Mouse (Mus musculus) kidney, postnatal 0 days (tissue): ENCODE measurements around the gene Ebf1. TPM values are rescaled to one million over a fixed set of nuclear protein-coding genes. Genes with fewer than 3 reads are reported as not detected.

Source experiments
- ATAC-seq: fragments of 200-750 bp; cut with Nextera tagmentation; replicated peaks from 2 replicates; pipeline ENCODE4 v1.8.0; 2017; ENCODE audit warnings: low read depth, moderate number of reproducible peaks, moderate TSS enrichment, moderate library complexity; ENCODE audit not compliant: low FRiP score
- DNase-seq: peaks from one replicate; pipeline ENCODE4 v3.0.0-alpha.2; 2016; ENCODE audit warnings: low spot score
- H3K27ac ChIP-seq: fragments of 300-500 bp; sonication (generic); 2 replicates; pipeline ENCODE4 v1.5.1; 2014; ENCODE audit warnings: mild to moderate bottlenecking
- H3K27me3 ChIP-seq: fragments of 300-500 bp; sonication (generic); 2 replicates; pipeline ENCODE4 v1.6.1; 2014; ENCODE audit warnings: low read length, mixed read lengths; ENCODE audit not compliant: insufficient read depth
- H3K36me3 ChIP-seq: fragments of 300-500 bp; sonication (generic); 2 replicates; pipeline ENCODE4 v1.6.1; 2014; ENCODE audit warnings: low read length, mixed read lengths; ENCODE audit not compliant: insufficient read depth
- H3K4me1 ChIP-seq: fragments of 300-500 bp; sonication (generic); replicated peaks from 2 replicates; pipeline ENCODE4 v1.6.1; 2014; ENCODE audit warnings: antibody characterized with exemption, low read length, mixed read lengths; ENCODE audit not compliant: insufficient read depth
- H3K4me2 ChIP-seq: fragments of 300-500 bp; sonication (generic); 2 replicates; pipeline ENCODE4 v1.6.1; 2014; ENCODE audit warnings: mild to moderate bottlenecking, low read length, moderate library complexity, mixed read lengths
- H3K4me3 ChIP-seq: fragments of 300-500 bp; sonication (generic); replicated peaks from 2 replicates; pipeline ENCODE4 v1.5.1; 2014; ENCODE audit warnings: low read depth, low read length
- H3K9ac ChIP-seq: fragments of 300-500 bp; sonication (generic); 2 replicates; pipeline ENCODE4 v1.6.1; 2014; ENCODE audit warnings: low read depth, low read length
- H3K9me3 ChIP-seq: fragments of 300-500 bp; sonication (generic); replicated peaks from 2 replicates; pipeline ENCODE4 v1.6.1; 2016; ENCODE audit warnings: low read length, inconsistent platforms, mixed read lengths
- CTCF ChIP-seq: IDR thresholded peaks from 2 replicates; pipeline ENCODE4 v1.5.1; 2016; ENCODE audit warnings: antibody characterized with exemption, low read depth, mild to moderate bottlenecking, moderate library complexity
- WGBS: fragments of 180-500 bp; shearing (Covaris S2); extraction: QIAGEN DNeasy Blood & Tissue Kit; methylation state at CpG from one replicate; pipeline ENCODE4 v1.1.7; 2014; 5-methylcytosine and 5-hydroxymethylcytosine counted together
- polyA plus RNA-seq: library from polyadenylated mRNA; unstranded; fragments of >200 nt; fragmentation: Nextera tagmentation; extraction: Ambion mirVana; gene quantifications from 2 replicates; pipeline ENCODE4 v1.2.1, GENCODE M21; 2015

The Ebf1 gene
- polyA plus RNA-seq, 1 experiment from 2014 or later = 19.6 TPM

GRCm38 (mm10) chr11:45003716-45004437 is 386.8 kb downstream of the Ebf1 start:
- no peak overlapping the region for H3K4me3 ChIP-seq
- DNase-seq (no peak), ATAC-seq (no peak)
- H3K4me1 ChIP-seq = no peaks in the 10 kb centered on the region
- H3K9ac ChIP-seq = no peak overlapping the region
- WGBS = 70% methylated on average over 9 of the region's 9 CpGs
- no peaks in the 10 kb centered on the region for H3K9me3 ChIP-seq
- no peaks in the 10 kb centered on the region for H3K36me3 ChIP-seq
- no peaks in the 10 kb centered on the region for H3K27me3 ChIP-seq
- H3K4me2 ChIP-seq = no peak overlapping the region
- no peak for TF ChIP-seq CTCF
- no peak overlapping the region for H3K27ac ChIP-seq

DNA sequence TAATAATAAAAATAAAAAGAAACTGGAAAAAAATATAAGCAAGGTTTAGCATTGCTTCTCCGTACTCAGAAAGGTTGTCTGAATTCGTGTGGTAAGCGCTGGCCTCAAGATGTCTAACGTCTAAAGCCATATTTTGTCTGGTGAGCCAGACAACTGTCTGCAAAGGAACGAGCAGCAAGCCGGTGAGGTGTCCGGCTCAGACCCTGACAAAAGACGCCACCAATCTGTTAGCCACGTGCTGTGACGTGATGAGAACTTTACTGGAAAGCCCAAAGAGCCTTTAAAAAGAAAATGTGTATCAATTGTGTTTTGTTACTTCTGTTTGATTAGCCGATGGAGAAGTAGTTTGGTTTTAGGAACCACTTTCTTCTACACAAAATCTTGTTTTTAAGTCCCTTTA is 390.2 kb downstream of the Ebf1 start:
- no peak overlapping the region for H3K27ac ChIP-seq

GRCm38 (mm10) chr11:45008078-45008477 is 391.0 kb downstream of the Ebf1 start:
- Histone ChIP-seq H3K4me3 (no peak overlapping the region), H3K4me1 (no peaks in the 10 kb centered on the region), H3K9me3 (no peaks in the 10 kb centered on the region), H3K27ac (no peak overlapping the region), H3K4me2 (peak overlapping the region; percentile 47), H3K27me3 (no peaks in the 10 kb centered on the region), H3K9ac (no peak overlapping the region), H3K36me3 (no peaks in the 10 kb centered on the region)
- 4% methylated on average over 7 of the region's 7 CpGs for WGBS
- ATAC-seq (no peak; the same call in 1 of the 2 replicates), DNase-seq (peak; percentile 73)
- peak; percentile 93 for TF ChIP-seq CTCF

More for the DNA sequence above, 390.2 kb downstream of the Ebf1 start:
- Histone ChIP-seq H3K27me3 (no peaks in the 10 kb centered on the region), H3K4me2 (no peak overlapping the region), H3K4me1 (no peaks in the 10 kb centered on the region), H3K9me3 (no peaks in the 10 kb centered on the region), H3K36me3 (no peaks in the 10 kb centered on the region), H3K4me3 (no peak overlapping the region), H3K9ac (no peak overlapping the region)
- no peak for TF ChIP-seq CTCF
- 54% methylated on average over 11 of the region's 11 CpGs for WGBS
- ATAC-seq (no peak), DNase-seq (no peak)

GRCm38 (mm10) chr11:45008760-45009159 is 391.6 kb downstream of the Ebf1 start:
- H3K27ac ChIP-seq = no peak overlapping the region
- H3K4me3 ChIP-seq = no peak overlapping the region
- H3K4me2 ChIP-seq = no peak overlapping the region
- WGBS = 76% methylated on average over 5 of the region's 5 CpGs
- H3K36me3 ChIP-seq = no peaks in the 10 kb centered on the region
- H3K27me3 ChIP-seq = no peaks in the 10 kb centered on the region
- no peak overlapping the region for H3K9ac ChIP-seq
- H3K4me1 ChIP-seq = no peaks in the 10 kb centered on the region
- no peak for DNase-seq
- ATAC-seq = no peak
- H3K9me3 ChIP-seq = no peaks in the 10 kb centered on the region
- no peak for TF ChIP-seq CTCF

DNA sequence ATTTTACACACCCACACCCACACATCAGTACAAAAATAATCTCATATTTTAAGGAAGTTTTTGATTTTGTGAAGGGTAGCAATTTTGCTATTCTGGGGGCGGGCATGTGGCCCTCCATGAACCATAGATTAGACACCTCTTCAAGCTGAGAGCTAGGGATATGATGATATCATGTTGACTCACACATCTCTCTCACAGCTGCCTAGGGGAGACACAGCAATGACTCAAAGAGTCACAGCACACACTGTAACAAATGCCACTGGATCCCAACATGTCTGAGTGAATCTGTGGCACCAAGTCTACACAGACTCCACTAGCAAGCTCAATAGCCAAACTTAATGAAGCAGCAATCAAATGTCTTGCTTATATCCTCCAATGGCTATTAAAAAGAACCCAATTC is 395.0 kb downstream of the Ebf1 start:
- TF ChIP-seq CTCF = no peak
- H3K4me3 ChIP-seq = no peak overlapping the region
- ATAC-seq (no peak), DNase-seq (no peak)
- 95% methylated on average over 1 of the region's 1 CpGs for WGBS
- H3K9me3 ChIP-seq = no peaks in the 10 kb centered on the region
- H3K27ac ChIP-seq = no peak overlapping the region
- H3K27me3 ChIP-seq = no peaks in the 10 kb centered on the region
- no peak overlapping the region for H3K4me2 ChIP-seq
- H3K36me3 ChIP-seq = no peaks in the 10 kb centered on the region
- no peaks in the 10 kb centered on the region for H3K4me1 ChIP-seq
- no peak overlapping the region for H3K9ac ChIP-seq

GRCm38 (mm10) chr11:45017493-45017892 is 400.4 kb downstream of the Ebf1 start:
- no peak for DNase-seq
- 67% methylated on average over 3 of the region's 3 CpGs for WGBS
- H3K27me3 ChIP-seq = no peaks in the 10 kb centered on the region

DNA sequence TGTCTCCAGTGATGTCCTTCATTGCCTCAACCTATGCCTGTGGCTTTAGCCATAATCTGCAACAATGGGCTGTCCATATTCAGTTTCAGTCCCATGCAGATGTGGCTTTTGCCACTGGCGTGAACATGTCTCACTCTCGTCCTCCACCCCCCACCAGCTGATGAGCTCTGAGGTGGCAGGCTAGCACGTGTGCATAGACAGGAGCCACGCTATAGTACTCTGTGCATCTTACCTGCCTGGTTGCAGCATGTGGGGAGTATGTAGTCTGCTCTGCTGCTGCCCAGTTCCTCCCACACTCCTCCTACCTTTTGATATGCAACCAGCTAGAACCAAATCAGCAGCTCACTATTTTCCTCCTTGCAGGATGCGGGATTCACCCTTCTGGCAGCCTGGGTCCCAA is 408.9 kb downstream of the Ebf1 start:
- Histone ChIP-seq H3K27me3 (no peaks in the 10 kb centered on the region), H3K4me1 (no peaks in the 10 kb centered on the region), H3K9ac (no peak overlapping the region), H3K9me3 (no peaks in the 10 kb centered on the region), H3K4me3 (no peak overlapping the region), H3K36me3 (no peaks in the 10 kb centered on the region), H3K27ac (no peak overlapping the region), H3K4me2 (no peak overlapping the region)
- no peak for DNase-seq
- 73% methylated on average over 5 of the region's 5 CpGs for WGBS
- no peak for ATAC-seq
- TF ChIP-seq CTCF = no peak

More at GRCm38 (mm10) chr11:45017493-45017892, 400.4 kb downstream of the Ebf1 start:
- H3K4me2 ChIP-seq = no peak overlapping the region
- no peaks in the 10 kb centered on the region for H3K9me3 ChIP-seq
- H3K4me3 ChIP-seq = no peak overlapping the region
- H3K4me1 ChIP-seq = no peaks in the 10 kb centered on the region
- H3K36me3 ChIP-seq = no peaks in the 10 kb centered on the region
- no peak for TF ChIP-seq CTCF
- H3K9ac ChIP-seq = no peak overlapping the region
- no peak overlapping the region for H3K27ac ChIP-seq
- ATAC-seq = no peak
